Mouse (Mus musculus) small intestine, adult 2 months (tissue): Measurements from ENCODE around the gene Myo9b.

Experiments
- CTCF ChIP-seq: fragments of 200-500 bp; IDR thresholded peaks from 2 replicates; pipeline ENCODE4 v1.5.1; 2012; ENCODE audit warnings: low read depth, mild to moderate bottlenecking, control low read depth, inconsistent platforms, low read length, moderate library complexity, mixed read lengths; ENCODE audit not compliant: insufficient replicate concordance, insufficient read length; ENCODE audit errors: extremely low read depth
- POLR2A ChIP-seq: fragments of 200-500 bp; IDR thresholded peaks from 2 replicates; pipeline ENCODE4 v1.6.1; 2012; ENCODE audit warnings: low read depth, mild to moderate bottlenecking, control low read depth, inconsistent platforms, low read length, moderate library complexity

DNA sequence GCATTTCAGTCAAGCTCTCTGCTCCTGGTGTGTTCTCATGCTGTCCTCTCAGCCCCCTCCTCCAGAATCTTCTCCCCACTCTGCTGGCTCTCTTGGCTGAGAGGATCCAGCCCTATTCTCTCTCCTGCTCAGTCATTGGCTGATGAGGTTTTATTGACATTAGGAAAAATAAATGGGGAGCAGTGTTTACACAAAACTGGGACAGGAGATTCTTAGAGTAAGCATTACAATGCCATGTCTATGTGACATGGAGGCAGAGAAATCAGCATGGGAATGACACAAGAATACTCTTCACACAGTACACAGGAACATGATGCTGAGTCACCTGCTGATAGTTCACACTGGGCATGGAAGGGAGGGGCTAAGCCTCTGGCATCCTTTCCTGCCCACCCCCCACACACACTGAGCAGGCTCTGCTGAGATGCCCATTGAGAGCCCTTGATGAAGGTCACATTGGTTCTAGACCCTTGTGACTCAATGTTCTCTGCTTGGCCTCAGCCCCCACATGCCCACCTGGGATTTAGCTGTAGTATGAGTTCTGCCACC is 44.0 kb downstream of the Myo9b start:
- no peak for TF ChIP-seq CTCF
- TF ChIP-seq POLR2A = no peak
